In genomic region chr10:128369599-128369998, GRCm38 (mm10) we compare ENCODE assay signal across 9 mouse cellular contexts. TPM values are rescaled to one million over a fixed set of nuclear protein-coding genes. Genes with fewer than 3 reads are reported as not detected.
DNase-seq lines count a peak whose midpoint lies in the region; ATAC-seq lines count a peak whose summit lies in the region.
"Had no signal": no experiment of that assay in that cellular context is flagged by ENCODE, and none has a peak within 500 bp of the region (broad histone marks: within the 10 kb centered on the region; RNA-seq: fewer than 3 reads in every experiment).

No protein-coding gene starts in this region.

- H3K27ac ChIP-seq in kidney, embryonic 14.5 days (ENCODE audit: low read depth, low read length), result peak overlapping the region; percentile 90; the same call in 1 of the 2 replicates
- peak overlapping the region; percentile 93 for H3K27ac ChIP-seq in brown adipose tissue, adult 24 weeks (replicated peaks; ENCODE audit: low read depth, low read length)
- peak overlapping the region; percentile 97 for H3K27ac ChIP-seq in hindbrain, embryonic 15.5 days (replicated peaks)
- peak overlapping the region; percentile 96 for H3K27ac ChIP-seq in midbrain, embryonic 15.5 days

- no peaks in the 10 kb centered on the region for H3K27me3 ChIP-seq in kidney, embryonic 14.5 days (ENCODE audit: control insufficient read depth, insufficient read depth, low read length)
- no peaks in the 10 kb centered on the region for H3K27me3 ChIP-seq in hindbrain, embryonic 15.5 days
- H3K27me3 ChIP-seq in midbrain, embryonic 15.5 days (replicated peaks), result no peaks in the 10 kb centered on the region

- no peaks in the 10 kb centered on the region for H3K9me3 ChIP-seq in kidney, embryonic 14.5 days (ENCODE audit: control insufficient read depth, low read length)
- H3K9me3 ChIP-seq in hindbrain, embryonic 15.5 days, result no peaks in the 10 kb centered on the region
- H3K9me3 ChIP-seq in midbrain, embryonic 15.5 days, result no peaks in the 10 kb centered on the region

- no peaks in the 10 kb centered on the region; the same call in 1 of the 2 replicates for H3K36me3 ChIP-seq in kidney, embryonic 14.5 days (ENCODE audit: control insufficient read depth, insufficient read depth, low read length)
- H3K36me3 ChIP-seq in hindbrain, embryonic 15.5 days, result peaks cover 7% of the 10 kb centered on the region
- H3K36me3 ChIP-seq in midbrain, embryonic 15.5 days (replicated peaks), result no peaks in the 10 kb centered on the region

- no peak for ATAC-seq in kidney, embryonic 14.5 days (ENCODE audit: low FRiP score, low TSS enrichment)
- ATAC-seq in hindbrain, embryonic 15.5 days (ENCODE audit: low FRiP score, low read depth), result no peak
- ATAC-seq in midbrain, embryonic 15.5 days (replicated peaks), result no peak

- peak overlapping the region; percentile 86 for H3K4me2 ChIP-seq in kidney, embryonic 14.5 days (replicated peaks; ENCODE audit: low read depth, low read length)
- H3K4me2 ChIP-seq in hindbrain, embryonic 15.5 days, result peak overlapping the region; percentile 92
- H3K4me2 ChIP-seq in midbrain, embryonic 15.5 days, result peak overlapping the region; percentile 70

- peaks cover 7% of the 10 kb centered on the region for H3K4me1 ChIP-seq in kidney, embryonic 14.5 days (ENCODE audit: control insufficient read depth, insufficient read depth, low read length)
- H3K4me1 ChIP-seq in brown adipose tissue, adult 24 weeks (ENCODE audit: control insufficient read depth, insufficient read depth, insufficient read length, low read length), result no peaks in the 10 kb centered on the region
- H3K4me1 ChIP-seq in hindbrain, embryonic 15.5 days (replicated peaks), result peaks cover 19% of the 10 kb centered on the region
- H3K4me1 ChIP-seq in midbrain, embryonic 15.5 days, result peaks cover 24% of the 10 kb centered on the region

- 82% methylated on average over 6 of the region's 6 CpGs for WGBS in kidney, embryonic 14.5 days
- WGBS in hindbrain, embryonic 15.5 days, result 82% methylated on average over 6 of the region's 6 CpGs
- WGBS in midbrain, embryonic 15.5 days, result 79% methylated on average over 6 of the region's 6 CpGs

- no peak for DNase-seq in kidney, adult 18-20 months
- DNase-seq in spleen, postnatal 10 days (ENCODE audit: low spot score in 2 of 2), result no peak
- DNase-seq in adrenal gland, postnatal 4 days (ENCODE audit: low spot score in 2 of 2), result no peak
- DNase-seq in lung, postnatal 4 days, result no peak

- peak overlapping the region; percentile 73; the same call in 1 of the 2 replicates for H3K9ac ChIP-seq in kidney, embryonic 14.5 days (ENCODE audit: low read depth, low read length)
- peak overlapping the region; percentile 65 for H3K9ac ChIP-seq in hindbrain, embryonic 15.5 days
- H3K9ac ChIP-seq in midbrain, embryonic 15.5 days, result peak overlapping the region; percentile 73

- peak overlapping the region; percentile 70 for H3K4me3 ChIP-seq in kidney, embryonic 14.5 days (ENCODE audit: low read length)
- peak overlapping the region; percentile 76 for H3K4me3 ChIP-seq in brown adipose tissue, adult 24 weeks (ENCODE audit: insufficient read depth, low read depth, low read length)
- H3K4me3 ChIP-seq in hindbrain, embryonic 15.5 days, result peak overlapping the region; percentile 89
- H3K4me3 ChIP-seq in midbrain, embryonic 15.5 days, result peak overlapping the region; percentile 79

RNA-seq across cellular contexts. Expression of gene Coq10a, which starts 0.8 kb away (rescaled TPM):
- 15.5 and 18.6 TPM in 2 replicates for polyA plus RNA-seq in kidney, embryonic 14.5 days (2014; fragmentation: Nextera tagmentation; extraction: Ambion mirVana)
- polyA plus RNA-seq in brown adipose tissue, adult 24 weeks (2012; ENCODE audit: insufficient read depth, insufficient read length, missing spikeins), result 122 and 173 TPM in 2 replicates
- 38.7 and 41.9 TPM in 2 replicates for polyA plus RNA-seq in hindbrain, embryonic 15.5 days (2015; fragmentation: Nextera tagmentation; extraction: Ambion mirVana)
- polyA plus RNA-seq in midbrain, embryonic 15.5 days (2015; fragmentation: Nextera tagmentation; extraction: Ambion mirVana), result 42.6 and 44.2 TPM in 2 replicates
- 10 to 100 TPM; 48.3 to 62.1 TPM for total RNA-seq in adrenal gland, postnatal 4 days (2021)

RNA-seq across cellular contexts. Expression of gene Ankrd52, which starts 7.3 kb away (rescaled TPM):
- 12.7 and 19.3 TPM in 2 replicates for polyA plus RNA-seq in kidney, embryonic 14.5 days (2014; fragmentation: Nextera tagmentation; extraction: Ambion mirVana)
- polyA plus RNA-seq in brown adipose tissue, adult 24 weeks (2012; ENCODE audit: insufficient read depth, insufficient read length, missing spikeins), result 16.9 and 22.4 TPM in 2 replicates
- 10.9 and 13.8 TPM in 2 replicates for polyA plus RNA-seq in hindbrain, embryonic 15.5 days (2015; fragmentation: Nextera tagmentation; extraction: Ambion mirVana)
- 15.0 and 15.6 TPM in 2 replicates for polyA plus RNA-seq in midbrain, embryonic 15.5 days (2015; fragmentation: Nextera tagmentation; extraction: Ambion mirVana)
- total RNA-seq in adrenal gland, postnatal 4 days (2021), result 10 to 100 TPM; 71.5 to 75.1 TPM

RNA-seq across cellular contexts. Expression of gene Slc39a5, which starts 31.4 kb away (rescaled TPM):
- polyA plus RNA-seq in kidney, embryonic 14.5 days (2014; fragmentation: Nextera tagmentation; extraction: Ambion mirVana), result 15.1 and 22.6 TPM in 2 replicates
- not detected in 2 replicates for polyA plus RNA-seq in brown adipose tissue, adult 24 weeks (2012; ENCODE audit: insufficient read depth, insufficient read length, missing spikeins)
- 0.21 and 0.83 TPM in 2 replicates for polyA plus RNA-seq in hindbrain, embryonic 15.5 days (2015; fragmentation: Nextera tagmentation; extraction: Ambion mirVana)
- polyA plus RNA-seq in midbrain, embryonic 15.5 days (2015; fragmentation: Nextera tagmentation; extraction: Ambion mirVana), result not detected in 2 replicates
- 10 to 100 TPM in 1 of 2 experiments, 1 to 10 TPM in 1; 5.7 to 13.2 TPM for total RNA-seq in adrenal gland, postnatal 4 days (2021)
- total RNA-seq: neutrophil, adult 5-6 weeks had no signal

RNA-seq across cellular contexts. Expression of gene Cs, which starts 32.1 kb away (rescaled TPM):
- 135 and 225 TPM in 2 replicates for polyA plus RNA-seq in kidney, embryonic 14.5 days (2014; fragmentation: Nextera tagmentation; extraction: Ambion mirVana)
- polyA plus RNA-seq in brown adipose tissue, adult 24 weeks (2012; ENCODE audit: insufficient read depth, insufficient read length, missing spikeins), result 1,610 and 1,861 TPM in 2 replicates
- polyA plus RNA-seq in hindbrain, embryonic 15.5 days (2015; fragmentation: Nextera tagmentation; extraction: Ambion mirVana), result 267 and 278 TPM in 2 replicates
- polyA plus RNA-seq in midbrain, embryonic 15.5 days (2015; fragmentation: Nextera tagmentation; extraction: Ambion mirVana), result 256 and 257 TPM in 2 replicates
- total RNA-seq in adrenal gland, postnatal 4 days (2021), result 100 to 1,000 TPM; 300 to 355 TPM

RNA-seq across cellular contexts. Expression of gene Nabp2, which starts 41.7 kb away (rescaled TPM):
- 87.8 and 103 TPM in 2 replicates for polyA plus RNA-seq in kidney, embryonic 14.5 days (2014; fragmentation: Nextera tagmentation; extraction: Ambion mirVana)
- polyA plus RNA-seq in brown adipose tissue, adult 24 weeks (2012; ENCODE audit: insufficient read depth, insufficient read length, missing spikeins), result 67.1 and 87.6 TPM in 2 replicates
- 137 and 141 TPM in 2 replicates for polyA plus RNA-seq in hindbrain, embryonic 15.5 days (2015; fragmentation: Nextera tagmentation; extraction: Ambion mirVana)
- 146 and 147 TPM in 2 replicates for polyA plus RNA-seq in midbrain, embryonic 15.5 days (2015; fragmentation: Nextera tagmentation; extraction: Ambion mirVana)
- total RNA-seq in adrenal gland, postnatal 4 days (2021), result 10 to 100 TPM; 69.5 to 72.7 TPM
